Mouse (Mus musculus): ENCODE measurements around the gene Klf1. TPM values are rescaled to one million over a fixed set of nuclear protein-coding genes. Genes with fewer than 3 reads are reported as not detected.
A peak's percentile ranks its signal among the peaks of the same experiment; 100 is the strongest.
"Not testable (repeated sequence)": the region's sequence is repeated elsewhere in the genome, so short reads cannot be mapped to it uniquely, and the experiment has no call there.

The Klf1 gene
- polyA plus RNA-seq, 1 experiment from 2014 or later: 12.9 TPM

DNA sequence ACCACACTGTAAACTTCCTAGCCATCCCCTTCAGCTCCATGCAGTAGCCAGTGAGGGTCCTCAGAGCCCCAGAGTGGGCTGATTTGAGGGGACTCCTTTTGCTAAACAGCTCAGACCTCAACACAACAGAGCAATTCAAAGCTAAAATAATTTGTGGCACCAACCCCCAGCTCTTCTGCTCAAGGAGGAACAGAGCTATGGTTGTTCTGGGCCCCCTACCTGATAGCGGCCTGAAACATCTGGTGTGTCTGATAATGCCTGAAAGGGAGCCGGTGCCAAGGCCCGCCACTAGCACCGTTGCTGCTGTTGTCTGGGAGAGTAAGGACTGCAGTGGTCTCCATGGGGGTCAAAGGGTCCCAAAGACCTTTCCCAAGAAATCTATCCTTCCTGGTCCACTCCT lies 657 bp upstream of the Klf1 start:
- H3K9me3 ChIP-seq (ENCODE audit: control insufficient read depth, low read length): no peaks in the 10 kb centered on the region
- H3K9ac ChIP-seq (ENCODE audit: low read length): no peak overlapping the region
- no peak overlapping the region for H3K27ac ChIP-seq (ENCODE audit: low read depth, low read length)
- no peak overlapping the region for H3K4me3 ChIP-seq (ENCODE audit: low read depth, low read length)
- H3K36me3 ChIP-seq (ENCODE audit: control insufficient read depth, insufficient read depth, low read length): no peaks in the 10 kb centered on the region
- ATAC-seq (ENCODE audit: insufficient read depth, low FRiP score, low TSS enrichment): no peak
- 0 out of 2 replicates have a peak, but pooled peaks cover 2% of the 10 kb centered on the region for H3K4me1 ChIP-seq (ENCODE audit: control insufficient read depth, insufficient read depth, low read length)
- peaks cover 9% of the 10 kb centered on the region; the same call in 1 of the 2 replicates for H3K27me3 ChIP-seq (ENCODE audit: control insufficient read depth, insufficient read depth, low read length)
- WGBS: 57% methylated on average over 3 of the region's 4 CpGs
- DNase-seq (ENCODE audit: low spot score): no peak
- H3K4me2 ChIP-seq (ENCODE audit: low read depth): no peak overlapping the region

DNA sequence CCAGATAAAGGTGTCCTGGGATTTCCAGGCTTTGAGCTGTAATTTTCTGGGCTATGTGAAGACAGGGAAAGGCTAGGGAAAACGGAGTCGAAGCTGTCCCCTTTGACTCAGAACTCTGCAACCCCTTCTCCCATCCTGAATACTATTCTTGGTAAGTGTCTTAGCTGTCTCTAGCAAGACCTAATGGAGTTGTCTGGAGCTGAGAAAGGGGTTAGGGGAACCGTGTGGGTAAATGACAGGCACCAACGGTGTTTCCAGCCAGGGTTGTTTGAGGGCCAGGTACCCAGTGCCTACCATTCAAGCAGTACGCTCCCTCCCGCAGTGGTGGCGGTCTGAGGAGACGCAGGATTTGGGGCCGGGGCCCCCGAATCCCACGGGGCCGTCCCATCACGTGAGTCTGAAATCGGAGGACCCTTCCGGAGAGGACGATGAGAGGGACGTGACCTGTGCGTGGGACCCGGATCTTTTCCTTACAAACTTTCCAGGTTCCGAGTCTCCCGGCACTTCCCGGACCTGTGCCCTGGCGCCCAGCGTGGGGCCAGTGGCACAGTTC lies 715 bp downstream of the Klf1 start:
- DNase-seq (ENCODE audit: low spot score) (peak; percentile 46), ATAC-seq (ENCODE audit: insufficient read depth, low FRiP score, low TSS enrichment) (no peak; the same call in 1 of the 2 replicates)
- peak overlapping the region; percentile 52 for H3K9ac ChIP-seq (ENCODE audit: low read length)
- peaks cover 9% of the 10 kb centered on the region; the same call in 1 of the 2 replicates for H3K27me3 ChIP-seq (ENCODE audit: control insufficient read depth, insufficient read depth, low read length)
- H3K4me2 ChIP-seq (ENCODE audit: low read depth): peak overlapping the region; percentile 71
- H3K4me1 ChIP-seq (ENCODE audit: control insufficient read depth, insufficient read depth, low read length): 0 out of 2 replicates have a peak, but pooled peaks cover 2% of the 10 kb centered on the region
- H3K4me3 ChIP-seq (ENCODE audit: low read depth, low read length): peak overlapping the region; percentile 44
- WGBS: 3% methylated on average over 24 of the region's 24 CpGs
- H3K9me3 ChIP-seq (ENCODE audit: control insufficient read depth, low read length): no peaks in the 10 kb centered on the region
- H3K36me3 ChIP-seq (ENCODE audit: control insufficient read depth, insufficient read depth, low read length): no peaks in the 10 kb centered on the region
- no peak overlapping the region for H3K27ac ChIP-seq (ENCODE audit: low read depth, low read length)

DNA sequence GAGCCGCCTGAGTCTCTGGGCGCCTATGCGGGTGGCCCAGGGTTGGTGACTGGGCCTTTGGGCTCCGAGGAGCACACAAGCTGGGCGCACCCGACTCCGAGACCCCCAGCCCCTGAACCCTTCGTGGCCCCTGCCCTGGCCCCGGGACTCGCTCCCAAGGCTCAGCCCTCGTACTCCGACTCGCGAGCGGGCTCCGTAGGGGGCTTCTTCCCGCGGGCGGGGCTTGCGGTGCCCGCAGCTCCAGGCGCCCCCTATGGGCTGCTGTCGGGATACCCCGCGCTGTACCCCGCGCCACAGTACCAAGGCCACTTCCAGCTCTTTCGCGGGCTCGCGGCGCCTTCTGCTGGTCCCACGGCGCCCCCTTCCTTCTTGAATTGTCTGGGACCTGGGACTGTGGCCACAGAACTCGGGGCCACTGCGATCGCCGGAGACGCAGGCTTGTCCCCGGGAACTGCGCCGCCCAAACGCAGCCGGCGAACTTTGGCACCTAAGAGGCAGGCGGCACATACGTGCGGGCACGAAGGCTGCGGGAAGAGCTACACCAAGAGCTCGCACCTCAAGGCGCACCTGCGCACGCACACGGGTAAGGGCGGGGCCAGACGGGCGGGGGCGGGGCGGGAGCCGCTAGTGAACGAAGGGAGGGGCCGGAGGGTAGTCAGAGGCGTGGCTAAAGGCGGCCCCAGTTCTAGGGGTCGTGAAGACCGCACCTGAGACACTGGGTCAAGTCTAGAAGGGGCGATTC lies 1.4 kb downstream of the Klf1 start:
- H3K27me3 ChIP-seq (ENCODE audit: control insufficient read depth, insufficient read depth, low read length): peaks cover 9% of the 10 kb centered on the region; the same call in 1 of the 2 replicates
- H3K4me1 ChIP-seq (ENCODE audit: control insufficient read depth, insufficient read depth, low read length): 0 out of 2 replicates have a peak, but pooled peaks cover 2% of the 10 kb centered on the region
- H3K36me3 ChIP-seq (ENCODE audit: control insufficient read depth, insufficient read depth, low read length): no peaks in the 10 kb centered on the region
- H3K9ac ChIP-seq (ENCODE audit: low read length): peak overlapping the region; percentile 52
- under 1% methylated on average over 67 of the region's 68 CpGs for WGBS
- H3K4me3 ChIP-seq (ENCODE audit: low read depth, low read length): peak overlapping the region; percentile 44
- peak overlapping the region; percentile 71 for H3K4me2 ChIP-seq (ENCODE audit: low read depth)
- no peak overlapping the region for H3K27ac ChIP-seq (ENCODE audit: low read depth, low read length)
- peak; percentile 82 for ATAC-seq (ENCODE audit: insufficient read depth, low FRiP score, low TSS enrichment)
- peak; percentile 93 for DNase-seq (ENCODE audit: low spot score)
- no peaks in the 10 kb centered on the region for H3K9me3 ChIP-seq (ENCODE audit: control insufficient read depth, low read length)

DNA sequence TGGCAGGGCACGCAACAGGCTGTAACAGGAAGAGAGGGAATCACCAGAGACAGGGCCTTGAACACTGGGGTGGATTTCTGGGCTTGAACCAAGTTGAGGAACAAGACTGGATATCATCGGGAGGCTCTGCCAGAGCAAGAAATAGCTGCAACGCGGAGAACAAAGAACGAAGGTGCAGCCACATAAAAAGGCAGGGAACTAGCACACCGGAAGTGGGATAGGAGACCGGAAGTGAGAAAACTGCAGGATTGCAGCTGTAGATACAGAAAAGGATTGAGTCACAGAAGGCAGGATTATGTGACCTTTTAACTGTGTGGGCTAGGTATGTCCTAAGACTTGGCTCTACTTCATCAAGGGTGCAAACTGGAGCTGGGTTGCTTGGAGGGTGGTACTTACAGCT lies 2.6 kb downstream of the Klf1 start:
- Histone ChIP-seq H3K27ac (ENCODE audit: low read depth, low read length) (no peak overlapping the region), H3K36me3 (ENCODE audit: control insufficient read depth, insufficient read depth, low read length) (no peaks in the 10 kb centered on the region), H3K4me3 (ENCODE audit: low read depth, low read length) (no peak overlapping the region), H3K27me3 (ENCODE audit: control insufficient read depth, insufficient read depth, low read length) (peaks cover 13% of the 10 kb centered on the region), H3K4me2 (ENCODE audit: low read depth) (no peak overlapping the region), H3K4me1 (ENCODE audit: control insufficient read depth, insufficient read depth, low read length) (0 out of 2 replicates have a peak, but pooled peaks cover 2% of the 10 kb centered on the region), H3K9me3 (ENCODE audit: control insufficient read depth, low read length) (no peaks in the 10 kb centered on the region), H3K9ac (ENCODE audit: low read length) (no peak overlapping the region)
- 91% methylated on average over 7 of the region's 7 CpGs for WGBS
- ATAC-seq (ENCODE audit: insufficient read depth, low FRiP score, low TSS enrichment) (no peak), DNase-seq (ENCODE audit: low spot score) (no peak)

DNA sequence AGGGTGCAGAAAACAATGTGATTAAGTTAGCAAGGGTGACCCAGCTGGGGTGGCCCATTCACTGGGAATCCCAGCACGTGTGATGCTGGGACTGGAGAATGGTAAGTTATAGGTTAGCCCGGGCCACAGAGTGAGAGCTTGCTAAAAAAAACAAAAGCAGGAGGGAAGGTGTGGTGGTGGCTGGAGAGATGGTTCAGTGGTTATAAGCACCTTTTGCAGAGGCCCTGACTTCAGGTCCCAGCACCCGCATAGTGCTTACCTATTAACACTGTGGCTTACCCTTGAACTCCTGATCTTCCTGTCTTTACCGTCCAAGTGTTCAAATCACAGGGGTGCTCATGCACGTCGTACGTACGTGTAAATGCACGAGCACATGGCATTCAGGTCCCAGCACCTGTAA lies 5.3 kb downstream of the Klf1 start:
- 93% methylated on average over 9 of the region's 9 CpGs for WGBS
- Histone ChIP-seq H3K27me3 (ENCODE audit: control insufficient read depth, insufficient read depth, low read length) (peaks cover 34% of the 10 kb centered on the region), H3K27ac (ENCODE audit: low read depth, low read length) (no peak overlapping the region), H3K9ac (ENCODE audit: low read length) (no peak overlapping the region), H3K4me1 (ENCODE audit: control insufficient read depth, insufficient read depth, low read length) (0 out of 2 replicates have a peak, but pooled peaks cover 2% of the 10 kb centered on the region), H3K4me3 (ENCODE audit: low read depth, low read length) (no peak overlapping the region), H3K9me3 (ENCODE audit: control insufficient read depth, low read length) (no peaks in the 10 kb centered on the region), H3K4me2 (ENCODE audit: low read depth) (no peak overlapping the region), H3K36me3 (ENCODE audit: control insufficient read depth, insufficient read depth, low read length) (no peaks in the 10 kb centered on the region)
- no peak for DNase-seq (ENCODE audit: low spot score)
- no peak for ATAC-seq (ENCODE audit: insufficient read depth, low FRiP score, low TSS enrichment)

DNA sequence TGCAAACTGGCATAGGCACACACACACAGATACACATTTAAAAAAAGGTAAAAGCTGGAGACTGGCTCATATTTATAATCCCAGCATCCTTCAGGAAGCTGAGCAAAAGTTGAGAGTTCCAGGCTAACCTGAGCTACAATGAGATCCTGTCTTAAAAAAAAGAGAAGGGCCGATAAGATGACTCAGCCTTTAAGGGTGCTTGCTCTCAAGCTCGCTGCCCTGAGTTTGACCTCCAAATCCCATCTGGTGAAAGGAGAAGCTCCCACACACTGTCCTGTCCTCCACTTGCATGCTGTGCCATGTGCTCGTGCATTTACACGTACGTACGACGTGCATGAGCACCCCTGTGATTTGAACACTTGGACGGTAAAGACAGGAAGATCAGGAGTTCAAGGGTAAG lies 5.8 kb downstream of the Klf1 start:
- H3K9me3 ChIP-seq (ENCODE audit: control insufficient read depth, low read length): no peaks in the 10 kb centered on the region

DNA sequence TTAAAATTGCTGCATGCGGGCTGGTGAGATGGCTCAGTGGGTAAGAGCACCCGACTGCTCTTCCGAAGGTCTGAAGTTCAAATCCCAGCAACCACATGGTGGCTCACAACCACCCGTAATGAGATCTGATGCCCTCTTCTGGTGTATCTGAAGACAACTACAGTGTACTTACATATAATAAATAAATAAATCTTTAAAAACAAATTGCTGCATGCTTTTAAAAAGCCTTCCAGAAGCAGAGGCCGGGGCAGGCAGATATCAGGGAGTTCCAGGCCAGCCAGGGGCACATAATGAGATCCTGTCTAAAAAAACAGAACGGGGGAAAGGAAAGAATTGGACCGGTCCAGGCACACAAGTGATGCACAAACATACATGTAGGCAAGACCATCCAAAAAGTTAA lies 6.3 kb downstream of the Klf1 start:
- H3K27ac ChIP-seq (ENCODE audit: low read depth, low read length); H3K4me1 ChIP-seq (ENCODE audit: control insufficient read depth, insufficient read depth, low read length); H3K9me3 ChIP-seq (ENCODE audit: control insufficient read depth, low read length); H3K36me3 ChIP-seq (ENCODE audit: control insufficient read depth, insufficient read depth, low read length); H3K9ac ChIP-seq (ENCODE audit: low read length); DNase-seq (ENCODE audit: low spot score): not testable (repeated sequence)
- Histone ChIP-seq H3K27me3 (ENCODE audit: control insufficient read depth, insufficient read depth, low read length) (peaks cover 39% of the 10 kb centered on the region), H3K4me3 (ENCODE audit: low read depth, low read length) (peak overlapping the region; percentile 42; the same call in 1 of the 2 replicates), H3K4me2 (ENCODE audit: low read depth) (peak overlapping the region; percentile 78)
- WGBS: 33% methylated on average over 6 of the region's 7 CpGs
- 0 out of 2 replicates have a peak, but pooled peaks have one; percentile 9 for ATAC-seq (ENCODE audit: insufficient read depth, low FRiP score, low TSS enrichment)

More for the DNA sequence above, 5.8 kb downstream of the Klf1 start:
- H3K4me1 ChIP-seq (ENCODE audit: control insufficient read depth, insufficient read depth, low read length): peaks cover 1% of the 10 kb centered on the region; the same call in 1 of the 2 replicates
- no peaks in the 10 kb centered on the region for H3K36me3 ChIP-seq (ENCODE audit: control insufficient read depth, insufficient read depth, low read length)
- peaks cover 34% of the 10 kb centered on the region for H3K27me3 ChIP-seq (ENCODE audit: control insufficient read depth, insufficient read depth, low read length)
- 82% methylated on average over 8 of the region's 8 CpGs for WGBS
- ATAC-seq (ENCODE audit: insufficient read depth, low FRiP score, low TSS enrichment) (no peak), DNase-seq (ENCODE audit: low spot score) (no peak)
- H3K27ac ChIP-seq (ENCODE audit: low read depth, low read length): no peak overlapping the region
- H3K9ac ChIP-seq (ENCODE audit: low read length): no peak overlapping the region
- no peak overlapping the region for H3K4me3 ChIP-seq (ENCODE audit: low read depth, low read length)
- H3K4me2 ChIP-seq (ENCODE audit: low read depth): no peak overlapping the region

DNA sequence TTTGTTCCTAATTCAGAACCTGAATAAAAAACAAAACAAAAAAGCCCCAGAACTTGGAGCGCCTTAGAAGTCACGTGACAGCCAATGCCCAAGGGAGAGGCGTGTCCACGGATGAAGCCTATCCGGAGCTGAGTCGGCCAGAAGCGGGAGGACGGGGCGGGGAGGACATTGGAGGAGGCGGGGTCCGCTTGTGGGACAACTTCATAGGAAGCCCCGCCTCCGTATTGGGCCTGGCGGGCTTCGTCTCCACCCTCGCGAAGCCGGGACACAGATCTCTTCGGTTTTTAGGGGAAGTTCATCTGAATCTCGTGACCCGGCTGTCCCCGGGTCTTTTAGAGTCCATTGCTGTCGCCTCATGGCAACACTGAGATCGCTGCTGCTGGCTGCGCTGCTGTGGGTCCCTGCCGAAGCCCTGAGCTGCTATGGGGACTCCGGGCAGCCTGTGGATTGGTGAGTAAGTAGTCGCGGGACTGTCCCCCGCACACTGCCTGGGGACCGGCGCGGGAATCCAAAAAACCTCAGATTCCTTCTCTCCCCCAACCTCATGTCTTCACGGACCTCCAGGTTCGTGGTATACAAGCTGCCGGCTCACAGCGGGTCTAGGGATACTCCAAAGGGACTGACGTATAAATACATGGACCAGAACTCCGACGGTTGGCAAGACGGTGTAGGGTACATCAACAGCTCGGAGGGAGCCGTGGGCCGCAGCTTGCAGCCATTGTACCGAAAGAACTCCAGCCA lies 6.9 kb downstream of the Klf1 start, which contains the start of gene Dnase2a:
TSS of gene Dnase2a (plus strand) at position 140 of the 741 bp plus-strand sequence.
- Histone ChIP-seq H3K4me1 (ENCODE audit: control insufficient read depth, insufficient read depth, low read length) (peaks cover 5% of the 10 kb centered on the region; the same call in 1 of the 2 replicates), H3K27me3 (ENCODE audit: control insufficient read depth, insufficient read depth, low read length) (peaks cover 45% of the 10 kb centered on the region), H3K27ac (ENCODE audit: low read depth, low read length) (no peak within 1 kb of the TSS), H3K9me3 (ENCODE audit: control insufficient read depth, low read length) (no peaks in the 10 kb centered on the region), H3K9ac (ENCODE audit: low read length) (peak within 1 kb of the TSS; percentile 63), H3K4me2 (ENCODE audit: low read depth) (peak within 1 kb of the TSS; percentile 78), H3K4me3 (ENCODE audit: low read depth, low read length) (peak within 1 kb of the TSS; percentile 42), H3K36me3 (ENCODE audit: control insufficient read depth, insufficient read depth, low read length) (no peaks in the 10 kb centered on the region)
- DNase-seq (ENCODE audit: low spot score): peak; percentile 95
- WGBS: under 1% methylated on average over 45 of the region's 45 CpGs
- peak; percentile 86 for ATAC-seq (ENCODE audit: insufficient read depth, low FRiP score, low TSS enrichment)
